Mouse (Mus musculus) cerebellum, adult (tissue): ENCODE measurements at regions not wholly inside any gene's neighbourhood (a gene's known extent, or its start where the extent isn't known, plus 50 kb on each side); places are given as distances from the start of the nearest gene placed in this dataset.

ENCODE experiments used
- ATAC-seq: cut with Nextera tagmentation; 2 replicates; pipeline ENCODE4 v1.9.2; 2017; ENCODE audit warnings: mild to moderate bottlenecking, moderate library complexity, mixed read lengths; ENCODE audit not compliant: insufficient number of reproducible peaks, low FRiP score, low TSS enrichment

GRCm38 (mm10) chr6:50986270-50986924, 332.2 kb upstream of the Npvf start:
- no peak for ATAC-seq

GRCm38 (mm10) chr6:50988561-50988960, 334.3 kb upstream of the Npvf start:
- no peak for ATAC-seq

DNA sequence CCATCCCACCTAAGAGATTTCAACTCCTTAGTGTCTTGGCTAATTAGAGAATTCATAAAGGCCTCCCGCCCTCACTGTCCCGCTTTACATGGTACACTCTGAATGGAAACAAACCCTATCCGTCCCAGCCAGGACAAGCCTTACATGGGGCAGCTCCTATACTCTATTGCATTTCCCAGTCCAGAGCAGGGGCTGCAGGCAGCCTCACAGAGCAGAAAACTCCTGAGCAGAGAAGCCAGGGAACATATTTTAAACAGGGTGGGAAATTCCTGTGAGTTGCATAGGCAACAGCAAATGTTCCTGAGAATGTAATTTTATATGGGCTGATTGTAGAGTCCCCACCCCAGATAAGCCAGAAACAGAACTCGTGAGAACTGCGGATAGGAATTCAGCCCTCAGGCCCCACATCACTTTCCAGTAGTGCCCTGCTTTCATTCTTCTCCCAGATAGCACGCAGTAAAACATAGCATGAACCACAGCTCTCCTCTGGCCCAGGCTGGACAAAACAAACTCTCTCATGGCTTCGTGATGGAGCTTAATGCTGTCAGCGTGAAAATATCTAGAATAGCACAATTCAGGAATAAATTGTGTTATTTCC, 337.4 kb upstream of the Npvf start:
- ATAC-seq = no peak

- ATAC-seq = no peak
These were observed 339.7 kb upstream of the Npvf start for GRCm38 (mm10) chr6:50993952-50994351.

GRCm38 (mm10) chr6:51002713-51003112, 348.5 kb upstream of the Npvf start:
- ATAC-seq = no peak

DNA sequence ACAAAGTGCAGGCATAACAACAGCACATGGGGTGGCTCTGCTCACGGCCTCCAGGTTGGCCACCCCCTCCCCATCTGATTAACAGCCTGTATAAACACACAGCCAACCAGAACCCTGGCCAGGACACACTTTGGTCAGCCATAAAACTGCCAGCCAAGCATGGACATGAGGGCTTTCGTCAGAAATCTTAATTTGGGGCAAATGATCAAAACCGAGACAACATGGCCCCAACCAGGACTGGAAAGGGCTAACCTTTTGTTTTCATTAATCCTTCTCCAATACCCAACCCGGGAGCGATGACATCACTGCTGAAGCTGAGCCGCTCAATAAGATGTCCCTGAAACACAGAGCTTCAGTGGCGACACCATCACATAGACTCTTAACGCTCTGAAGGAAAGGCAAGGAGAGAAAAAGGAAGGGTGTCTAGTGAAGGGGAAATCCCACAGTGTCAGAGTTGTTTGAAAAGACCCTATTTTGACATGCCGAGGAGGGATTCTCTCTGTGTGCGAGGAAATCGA, 351.9 kb upstream of the Npvf start:
- no peak for ATAC-seq

- ATAC-seq = no peak
These were observed 355.5 kb upstream of the Npvf start for GRCm38 (mm10) chr6:51009526-51010340.

- ATAC-seq = no peak
These were observed 356.3 kb upstream of the Npvf start for GRCm38 (mm10) chr6:51010536-51010935.

GRCm38 (mm10) chr6:51012086-51012830, 358.0 kb upstream of the Npvf start:
- ATAC-seq = no peak

- no peak for ATAC-seq
These were observed 361.5 kb upstream of the Npvf start for GRCm38 (mm10) chr6:51015735-51016134.

GRCm38 (mm10) chr6:51016441-51017070, 362.3 kb upstream of the Npvf start:
- no peak for ATAC-seq

GRCm38 (mm10) chr6:51017260-51017999, 363.2 kb upstream of the Npvf start:
- ATAC-seq = no peak

DNA sequence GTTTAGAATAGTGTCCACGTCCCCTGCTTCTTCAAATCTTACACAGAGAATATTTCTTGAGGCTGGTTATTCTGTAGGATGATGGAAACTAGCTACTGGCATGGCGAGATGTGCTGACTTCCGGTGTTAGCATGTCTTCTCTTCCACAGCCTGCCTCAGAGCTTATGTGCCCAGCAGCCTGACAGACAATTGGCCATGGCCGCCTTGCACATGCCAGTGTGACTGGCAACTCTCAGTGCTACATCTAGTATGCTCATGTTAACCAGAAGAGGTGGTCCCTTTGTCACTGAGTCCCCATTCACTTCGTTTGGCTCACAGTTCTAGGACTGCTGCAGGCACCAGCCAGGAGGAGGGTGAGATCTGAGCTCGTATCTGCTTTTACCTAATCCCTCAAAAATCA, 367.0 kb upstream of the Npvf start:
- ATAC-seq = no peak

- no peak for ATAC-seq
These were observed 369.1 kb upstream of the Npvf start for GRCm38 (mm10) chr6:51023361-51023760.

GRCm38 (mm10) chr6:51024756-51025155, 370.5 kb upstream of the Npvf start:
- no peak for ATAC-seq

DNA sequence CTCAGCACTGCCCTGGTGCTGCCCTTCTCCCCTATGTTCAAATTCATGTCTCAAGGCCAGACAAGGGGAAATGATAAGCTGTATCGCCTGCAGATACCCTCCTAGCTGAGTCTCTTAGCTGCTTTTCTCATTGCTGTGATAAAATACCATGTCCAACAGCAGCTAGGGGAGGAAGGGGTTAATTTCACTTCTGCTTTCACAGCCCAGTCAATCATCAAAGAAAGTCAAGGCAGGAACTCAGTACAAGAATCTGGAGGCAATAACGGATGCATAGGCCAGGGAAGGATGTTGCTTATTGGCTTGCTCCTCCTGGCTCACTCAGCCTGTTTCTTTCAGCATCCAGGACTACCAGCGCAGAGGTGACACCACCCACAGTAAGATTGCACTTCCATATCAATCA, 371.2 kb upstream of the Npvf start:
- no peak for ATAC-seq

GRCm38 (mm10) chr6:51027296-51027695, 373.1 kb upstream of the Npvf start:
- no peak for ATAC-seq

- no peak for ATAC-seq
These were observed 375.3 kb upstream of the Npvf start for GRCm38 (mm10) chr6:51029516-51029915.

DNA sequence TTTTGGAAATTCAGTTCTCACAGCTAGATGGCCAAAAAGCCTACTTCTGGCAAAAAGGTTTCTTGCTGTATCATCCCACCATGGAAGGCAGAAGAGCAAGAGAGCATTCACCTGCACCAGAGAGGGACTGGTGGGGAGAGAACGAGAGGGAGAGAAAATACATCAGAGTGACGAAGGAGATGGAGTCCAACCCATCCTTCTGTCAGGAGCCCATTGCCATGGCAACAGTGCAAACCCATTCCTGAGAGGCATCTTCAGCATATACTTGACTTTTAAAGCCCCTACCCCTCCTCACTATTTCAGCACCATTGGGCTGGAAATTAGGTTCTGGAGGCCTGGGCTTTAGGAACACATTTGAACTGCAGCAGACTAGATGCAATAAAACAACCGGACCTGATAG, 375.7 kb upstream of the Npvf start:
- no peak for ATAC-seq

GRCm38 (mm10) chr6:51033835-51034234, 379.6 kb upstream of the Npvf start:
- ATAC-seq = no peak
